Mouse (Mus musculus): ENCODE data around the gene Idh2. TPM values are rescaled to one million over a fixed set of nuclear protein-coding genes. Genes with fewer than 3 reads are reported as not detected.

Idh2 gene
- 514 and 560 TPM in 2 replicates for polyA plus RNA-seq (2015; fragmentation: Nextera tagmentation; extraction: Ambion mirVana)

DNA sequence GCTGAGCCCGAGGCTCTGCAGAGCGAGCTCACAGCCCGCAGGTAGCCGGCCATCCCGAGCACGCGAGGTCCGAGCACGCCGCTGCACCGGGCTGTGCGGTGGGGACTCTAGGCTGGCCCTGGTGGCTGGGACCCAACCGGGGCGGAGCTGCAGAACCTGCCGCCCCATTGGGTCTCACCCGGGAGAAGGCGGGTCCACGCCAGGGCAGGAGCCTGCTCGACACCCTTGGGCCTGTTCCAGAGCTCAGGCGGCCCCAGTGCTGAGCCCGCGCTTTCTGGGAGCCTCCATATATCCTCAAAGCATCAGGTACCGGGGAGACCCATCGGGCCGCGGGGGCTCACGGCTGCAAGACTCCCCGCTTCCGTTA lies at the start of gene Idh2:
Gene Idh2, minus strand, starts transcription at position 169 of the 367 bp plus-strand sequence.
- H3K4me3 ChIP-seq: peak within 1 kb of the TSS; percentile 86
- under 1% methylated on average over 29 of the region's 29 CpGs for WGBS
- peaks cover 45% of the 10 kb centered on the region for H3K4me1 ChIP-seq
- peak within 1 kb of the TSS; percentile 98 for H3K9ac ChIP-seq
- peak within 1 kb of the TSS; percentile 97 for H3K27ac ChIP-seq
- peak; percentile 97 for ATAC-seq (ENCODE audit: insufficient number of reproducible peaks, insufficient read depth, low FRiP score, low TSS enrichment, low read depth)
- H3K4me2 ChIP-seq: peak within 1 kb of the TSS; percentile 85
- H3K9me3 ChIP-seq: no peaks in the 10 kb centered on the region
- H3K27me3 ChIP-seq: no peaks in the 10 kb centered on the region
- H3K36me3 ChIP-seq: 0 out of 2 replicates have a peak, but pooled peaks cover 12% of the 10 kb centered on the region

DNA sequence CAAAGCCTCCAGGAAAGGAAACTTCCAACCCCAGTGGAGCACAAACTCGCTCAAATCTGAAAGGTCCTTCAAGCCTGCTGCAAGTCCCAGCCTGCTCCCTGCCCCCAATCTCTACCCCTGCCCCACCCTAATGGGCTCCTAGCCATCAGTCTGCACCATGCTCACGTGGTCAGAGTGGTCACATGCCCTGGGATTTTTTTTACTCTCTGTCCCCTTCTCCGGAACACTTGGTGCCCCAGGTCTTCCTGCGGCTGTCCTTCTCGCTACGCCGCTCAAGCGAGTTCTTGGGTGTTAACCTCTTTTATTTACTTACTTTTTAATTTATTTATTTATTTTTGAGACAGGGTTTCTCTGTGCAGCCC lies 45.7 kb upstream of the Idh2 start:
- H3K36me3 ChIP-seq: no peaks in the 10 kb centered on the region
- H3K4me1 ChIP-seq: peaks cover 13% of the 10 kb centered on the region
- no peak for ATAC-seq (ENCODE audit: insufficient number of reproducible peaks, insufficient read depth, low FRiP score, low TSS enrichment, low read depth)
- WGBS: 67% methylated on average over 8 of the region's 8 CpGs
- peak overlapping the region; percentile 39; the same call in 1 of the 2 replicates for H3K27ac ChIP-seq
- no peaks in the 10 kb centered on the region for H3K27me3 ChIP-seq
- no peak overlapping the region for H3K4me3 ChIP-seq
- H3K9ac ChIP-seq: no peak overlapping the region; the same call in 1 of the 2 replicates
- no peaks in the 10 kb centered on the region for H3K9me3 ChIP-seq
- no peak overlapping the region for H3K4me2 ChIP-seq

DNA sequence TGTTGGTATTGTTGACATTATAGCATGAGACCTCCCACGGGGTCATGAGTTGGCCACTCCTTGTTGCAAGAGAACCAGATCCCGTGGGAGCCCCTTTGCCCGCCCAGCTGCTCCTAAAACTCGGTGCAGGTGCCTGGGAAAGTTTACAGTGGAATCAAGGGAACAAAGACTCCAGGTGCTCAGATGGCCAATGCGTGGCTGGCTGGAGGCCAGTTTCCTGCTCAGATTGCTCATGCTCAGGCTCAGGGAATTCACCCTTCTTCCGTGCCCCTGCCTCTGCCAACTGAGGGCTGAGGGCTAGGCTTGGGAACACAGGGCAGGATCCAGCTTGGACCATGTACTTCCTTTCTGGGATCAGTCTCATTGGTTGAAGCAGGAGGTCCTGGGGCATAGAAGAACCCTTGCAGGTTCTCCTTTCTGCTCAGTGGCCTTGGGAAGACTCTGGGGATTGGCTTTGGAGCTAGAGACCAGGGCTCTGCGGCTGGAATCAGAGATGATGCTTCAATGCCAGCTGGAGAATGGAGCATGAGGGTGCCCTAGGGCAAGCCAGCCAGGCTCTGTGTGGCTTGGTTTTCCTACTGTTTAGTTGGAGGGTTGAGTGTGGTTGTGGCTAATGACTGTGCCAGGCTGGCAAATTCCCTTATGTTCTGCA lies 45.2 kb upstream of the Idh2 start:
- 61% methylated on average over 7 of the region's 7 CpGs for WGBS
- H3K27me3 ChIP-seq: no peaks in the 10 kb centered on the region
- no peak overlapping the region for H3K4me3 ChIP-seq
- no peak overlapping the region for H3K4me2 ChIP-seq
- H3K4me1 ChIP-seq: peaks cover 13% of the 10 kb centered on the region
- H3K9ac ChIP-seq: peak overlapping the region; percentile 27; the same call in 1 of the 2 replicates
- peak overlapping the region; percentile 39; the same call in 1 of the 2 replicates for H3K27ac ChIP-seq
- H3K36me3 ChIP-seq: no peaks in the 10 kb centered on the region
- ATAC-seq (ENCODE audit: insufficient number of reproducible peaks, insufficient read depth, low FRiP score, low TSS enrichment, low read depth): peak; percentile 57; the same call in 1 of the 2 replicates
- no peaks in the 10 kb centered on the region for H3K9me3 ChIP-seq

DNA sequence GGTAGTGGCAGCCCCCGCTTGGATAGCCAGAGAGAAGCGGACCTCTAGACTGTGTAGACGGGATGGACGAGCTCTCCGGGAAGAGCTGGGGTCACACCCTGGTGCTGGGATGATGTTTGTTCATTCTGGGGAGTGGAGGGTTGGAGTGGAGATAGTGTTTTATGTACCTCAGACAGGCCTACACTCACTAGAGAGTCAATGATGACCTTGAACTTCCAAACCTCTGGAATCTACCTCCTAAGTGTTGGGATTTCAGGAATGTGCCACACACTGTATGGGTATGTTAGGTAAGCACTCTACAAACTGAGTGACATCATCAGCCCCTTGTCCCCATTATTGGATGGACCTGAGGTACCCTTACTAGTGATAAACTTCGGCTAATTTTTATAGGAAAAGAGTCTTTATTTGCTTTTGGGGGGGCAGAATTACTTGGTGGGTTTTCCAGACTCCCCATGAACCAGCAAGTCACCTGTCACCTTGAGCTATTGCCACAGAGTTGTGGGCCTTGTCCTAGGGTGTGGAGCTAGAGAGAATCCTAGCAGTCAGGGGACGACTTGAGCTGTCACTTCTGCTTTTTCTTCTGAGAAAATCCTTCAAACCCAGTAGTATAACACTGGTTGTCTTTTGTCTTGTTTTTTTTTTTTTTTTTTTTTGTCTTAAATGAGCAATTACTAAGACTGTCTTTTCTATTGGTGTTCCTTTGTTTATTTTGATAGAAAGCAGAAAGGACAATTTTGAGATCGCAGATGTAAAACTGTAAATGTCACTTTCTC lies 43.5 kb upstream of the Idh2 start:
- ATAC-seq (ENCODE audit: insufficient number of reproducible peaks, insufficient read depth, low FRiP score, low TSS enrichment, low read depth): no peak
- H3K4me3 ChIP-seq: no peak overlapping the region
- H3K9me3 ChIP-seq: no peaks in the 10 kb centered on the region
- WGBS: 86% methylated on average over 8 of the region's 8 CpGs
- peaks cover 13% of the 10 kb centered on the region for H3K4me1 ChIP-seq
- H3K27me3 ChIP-seq: no peaks in the 10 kb centered on the region
- no peak overlapping the region for H3K4me2 ChIP-seq
- H3K27ac ChIP-seq: no peak overlapping the region
- H3K9ac ChIP-seq: no peak overlapping the region
- H3K36me3 ChIP-seq: no peaks in the 10 kb centered on the region

DNA sequence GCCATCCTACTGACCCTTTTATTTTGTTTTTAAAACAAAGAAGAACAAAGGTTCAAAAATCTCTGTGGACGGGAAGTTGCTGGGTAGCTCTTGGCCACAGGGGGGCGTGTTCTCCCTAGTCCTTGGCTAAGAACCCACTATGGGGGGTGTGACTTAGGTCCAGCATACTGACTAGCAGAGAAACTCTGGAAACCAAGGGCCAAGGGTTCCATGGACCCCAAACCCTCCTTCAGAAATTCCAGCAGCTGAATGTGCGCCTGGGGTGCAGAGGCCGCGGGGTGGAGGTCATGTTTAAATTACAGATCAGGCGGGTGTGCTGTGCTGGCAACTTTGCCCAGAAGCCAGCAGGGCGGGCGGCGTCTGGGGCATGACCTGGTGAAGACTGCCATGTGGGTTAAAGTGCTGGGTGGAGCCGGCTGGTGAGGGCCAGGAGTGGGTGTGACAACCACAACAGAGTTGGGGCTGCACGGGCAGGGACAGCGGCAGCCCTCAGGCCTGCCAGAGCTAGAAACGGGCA lies 41.6 kb upstream of the Idh2 start:
- H3K4me3 ChIP-seq: no peak overlapping the region
- WGBS: 47% methylated on average over 13 of the region's 13 CpGs
- H3K27ac ChIP-seq: no peak overlapping the region
- H3K27me3 ChIP-seq: no peaks in the 10 kb centered on the region
- no peak overlapping the region for H3K4me2 ChIP-seq
- no peaks in the 10 kb centered on the region for H3K9me3 ChIP-seq
- peaks cover 13% of the 10 kb centered on the region for H3K4me1 ChIP-seq
- no peaks in the 10 kb centered on the region for H3K36me3 ChIP-seq
- no peak overlapping the region for H3K9ac ChIP-seq
- ATAC-seq (ENCODE audit: insufficient number of reproducible peaks, insufficient read depth, low FRiP score, low TSS enrichment, low read depth): no peak

DNA sequence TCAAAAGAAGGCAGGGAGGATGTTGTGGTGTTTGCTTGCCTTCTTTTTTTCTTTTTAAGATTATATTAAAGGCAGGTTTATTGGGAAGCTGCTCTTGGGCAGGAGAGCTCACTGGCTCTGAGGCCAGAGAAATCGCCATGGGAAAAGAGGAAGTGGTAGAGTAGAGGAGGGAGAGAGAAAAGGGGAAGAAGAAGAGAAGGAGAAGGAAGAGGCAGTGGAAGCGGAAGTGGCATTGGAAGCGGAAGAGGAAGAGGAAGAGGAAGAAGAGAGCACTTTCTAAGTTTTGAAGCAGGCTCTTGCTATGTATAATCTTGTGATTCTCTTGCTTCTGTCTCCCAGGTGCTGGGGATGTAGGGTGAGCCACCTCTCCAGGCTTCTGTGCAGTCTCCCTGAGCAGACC lies 39.5 kb upstream of the Idh2 start:
- no peak for ATAC-seq (ENCODE audit: insufficient number of reproducible peaks, insufficient read depth, low FRiP score, low TSS enrichment, low read depth)
- Histone ChIP-seq H3K27me3 (no peaks in the 10 kb centered on the region), H3K36me3 (no peaks in the 10 kb centered on the region), H3K27ac (no peak overlapping the region), H3K9ac (no peak overlapping the region), H3K4me3 (no peak overlapping the region), H3K9me3 (no peaks in the 10 kb centered on the region), H3K4me2 (no peak overlapping the region), H3K4me1 (peaks cover 6% of the 10 kb centered on the region)
- 61% methylated on average over 3 of the region's 3 CpGs for WGBS

DNA sequence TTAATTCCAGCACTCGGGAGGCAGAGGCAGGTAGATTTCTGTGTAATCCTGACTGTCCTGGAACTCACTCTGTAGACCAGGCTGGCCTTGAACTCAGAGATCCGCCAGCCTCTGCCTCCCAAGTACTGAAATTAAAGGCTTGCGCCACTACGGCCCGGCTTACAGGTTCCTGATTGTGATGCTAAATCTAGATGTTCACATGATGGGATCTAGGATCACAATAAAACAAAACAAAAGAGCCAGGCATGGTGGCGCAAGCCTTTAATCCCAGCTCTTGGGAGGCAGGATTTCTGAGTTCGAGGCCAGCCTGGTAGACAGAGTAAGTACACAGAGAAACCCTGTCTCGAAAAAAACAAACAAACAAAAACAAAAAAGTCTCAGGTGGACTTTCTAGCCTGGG lies 37.6 kb upstream of the Idh2 start:
- Histone ChIP-seq H3K9ac (no peak overlapping the region), H3K4me2 (no peak overlapping the region), H3K4me1 (peaks cover 16% of the 10 kb centered on the region), H3K27me3 (no peaks in the 10 kb centered on the region), H3K9me3 (no peaks in the 10 kb centered on the region), H3K4me3 (no peak overlapping the region), H3K27ac (no peak overlapping the region), H3K36me3 (no peaks in the 10 kb centered on the region)
- WGBS: 93% methylated on average over 8 of the region's 8 CpGs
- ATAC-seq (ENCODE audit: insufficient number of reproducible peaks, insufficient read depth, low FRiP score, low TSS enrichment, low read depth): no peak

DNA sequence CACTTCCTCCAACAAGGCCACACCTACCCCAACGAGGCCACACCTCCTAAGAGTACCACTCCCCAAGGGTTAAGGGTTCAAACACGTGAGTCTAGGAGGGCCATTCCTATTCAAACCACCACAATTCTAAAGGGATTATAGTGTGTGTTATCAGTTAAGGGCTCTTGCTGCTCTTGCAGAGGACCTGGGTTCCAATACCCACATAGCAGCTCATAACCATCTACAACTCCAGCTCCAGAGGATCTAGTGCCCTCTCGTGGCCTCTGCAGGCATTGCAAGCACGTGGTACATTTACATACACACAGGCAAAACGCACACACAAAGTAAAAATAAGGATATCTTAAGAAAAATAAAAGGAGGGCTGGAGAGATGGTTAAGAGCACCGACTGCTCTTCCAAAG lies 37.0 kb upstream of the Idh2 start:
- no peak for ATAC-seq (ENCODE audit: insufficient number of reproducible peaks, insufficient read depth, low FRiP score, low TSS enrichment, low read depth)
- Histone ChIP-seq H3K9ac (no peak overlapping the region), H3K9me3 (no peaks in the 10 kb centered on the region), H3K4me3 (no peak overlapping the region), H3K27ac (no peak overlapping the region), H3K4me2 (no peak overlapping the region), H3K27me3 (no peaks in the 10 kb centered on the region), H3K4me1 (peaks cover 16% of the 10 kb centered on the region), H3K36me3 (no peaks in the 10 kb centered on the region)
- 65% methylated on average over 6 of the region's 6 CpGs for WGBS

DNA sequence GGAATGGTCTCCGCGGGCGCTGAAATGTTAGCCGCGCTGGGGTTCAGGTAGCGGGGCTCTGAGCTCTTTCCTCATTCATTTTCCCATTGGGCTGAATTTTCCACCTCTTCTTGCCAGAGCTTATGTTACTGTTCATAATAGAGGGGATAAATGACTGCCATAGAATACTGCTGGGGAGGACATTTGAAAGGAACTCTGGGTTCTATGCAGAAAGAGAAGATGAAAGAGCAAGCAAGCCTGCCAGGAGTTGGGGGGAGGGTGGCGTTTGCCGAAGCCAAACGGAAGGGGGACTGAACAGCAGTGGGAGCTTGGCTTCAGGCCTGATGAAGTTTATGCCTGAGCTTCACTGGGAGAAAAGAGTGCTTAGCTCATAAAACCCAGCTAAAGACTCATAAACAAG lies 34.2 kb upstream of the Idh2 start:
- no peaks in the 10 kb centered on the region for H3K9me3 ChIP-seq
- H3K27ac ChIP-seq: peak overlapping the region; percentile 81
- H3K4me1 ChIP-seq: peaks cover 11% of the 10 kb centered on the region
- 47% methylated on average over 9 of the region's 9 CpGs for WGBS
- no peaks in the 10 kb centered on the region for H3K36me3 ChIP-seq
- ATAC-seq (ENCODE audit: insufficient number of reproducible peaks, insufficient read depth, low FRiP score, low TSS enrichment, low read depth): 0 out of 2 replicates have a peak, but pooled peaks have one; percentile 43
- H3K27me3 ChIP-seq: no peaks in the 10 kb centered on the region
- peak overlapping the region; percentile 10 for H3K4me2 ChIP-seq
- H3K9ac ChIP-seq: no peak overlapping the region
- H3K4me3 ChIP-seq: no peak overlapping the region

DNA sequence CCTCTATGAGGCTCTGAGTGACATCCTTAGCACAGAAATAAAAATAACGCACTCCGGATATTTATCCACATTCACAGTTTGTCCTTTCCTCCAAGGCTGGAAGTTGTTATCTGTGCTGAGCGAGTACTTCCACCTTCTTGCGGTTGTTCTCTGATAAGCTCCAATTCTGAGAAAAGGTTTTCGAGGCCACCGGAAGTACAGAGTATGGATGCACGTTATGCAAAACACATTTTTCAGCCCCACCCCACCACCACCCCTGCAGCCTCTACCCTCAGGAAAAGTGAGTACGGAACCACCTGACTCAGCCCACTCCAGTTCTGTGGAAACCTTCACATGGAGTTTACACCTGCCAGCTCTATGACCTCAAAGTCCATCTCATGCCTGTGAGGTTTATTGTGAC lies 30.9 kb upstream of the Idh2 start:
- H3K9me3 ChIP-seq: no peaks in the 10 kb centered on the region
- H3K36me3 ChIP-seq: no peaks in the 10 kb centered on the region
- no peak overlapping the region for H3K4me3 ChIP-seq
- H3K9ac ChIP-seq: no peak overlapping the region
- H3K27ac ChIP-seq: no peak overlapping the region
- WGBS: 83% methylated on average over 8 of the region's 8 CpGs
- no peak for ATAC-seq (ENCODE audit: insufficient number of reproducible peaks, insufficient read depth, low FRiP score, low TSS enrichment, low read depth)
- no peaks in the 10 kb centered on the region for H3K27me3 ChIP-seq
- no peak overlapping the region for H3K4me2 ChIP-seq
- H3K4me1 ChIP-seq: peaks cover 27% of the 10 kb centered on the region

DNA sequence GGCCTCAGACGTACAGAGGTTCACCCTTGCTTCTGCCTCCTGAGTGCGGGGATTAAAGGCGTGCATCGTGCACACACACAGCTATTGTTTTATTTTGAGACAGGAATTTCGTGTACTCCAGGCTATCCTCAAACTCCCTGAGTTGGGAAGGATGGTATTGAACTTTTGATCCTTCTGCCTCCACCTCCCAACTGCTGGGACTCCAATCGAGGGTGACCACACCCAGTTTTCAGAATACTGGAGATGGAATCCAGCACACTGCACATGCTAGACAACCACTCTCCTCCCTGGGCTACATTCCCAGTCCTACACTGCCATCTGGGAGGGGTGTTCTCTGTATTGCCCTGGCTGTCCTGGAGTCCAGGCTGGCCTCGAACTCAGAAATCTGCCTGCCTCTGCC lies 29.5 kb upstream of the Idh2 start:
- no peak for ATAC-seq (ENCODE audit: insufficient number of reproducible peaks, insufficient read depth, low FRiP score, low TSS enrichment, low read depth)
- no peak overlapping the region for H3K4me3 ChIP-seq
- H3K36me3 ChIP-seq: no peaks in the 10 kb centered on the region
- H3K4me1 ChIP-seq: peaks cover 28% of the 10 kb centered on the region
- no peaks in the 10 kb centered on the region for H3K9me3 ChIP-seq
- H3K4me2 ChIP-seq: no peak overlapping the region
- H3K27ac ChIP-seq: no peak overlapping the region
- 86% methylated on average over 7 of the region's 7 CpGs for WGBS
- no peak overlapping the region for H3K9ac ChIP-seq
- H3K27me3 ChIP-seq: no peaks in the 10 kb centered on the region

All from embryonic facial prominence, embryonic 13.5 days (tissue).